Mouse (Mus musculus) CH12.LX (cell line): ENCODE results near the gene Fam160a2. TPM values are rescaled to one million over a fixed set of nuclear protein-coding genes. Genes with fewer than 3 reads are reported as not detected.
"Not testable (repeated sequence)": the region's sequence is repeated elsewhere in the genome, so short reads cannot be mapped to it uniquely, and the experiment has no call there.

Source experiments
- DNase-seq: peaks from one replicate; pipeline ENCODE4 v3.0.0-alpha.2; 2013; ENCODE audit errors: extremely low read depth
- H3K27ac ChIP-seq: 2 replicates; pipeline ENCODE4 v1.5.1; 2012; ENCODE audit warnings: low read depth, mild to moderate bottlenecking, control low read depth, moderate library complexity; ENCODE audit not compliant: insufficient read depth
- H3K27me3 ChIP-seq: replicated peaks from 2 replicates; pipeline ENCODE3; 2012; ENCODE audit warnings: inconsistent platforms
- H3K36me3 ChIP-seq, 2 experiments: replicated peaks in 1 of 2; 2 replicates each; pipeline versions ENCODE3 to v1.6.1; 2012; ENCODE audit warnings: inconsistent platforms in 1 of 2, low read length in 1 of 2, mild to moderate bottlenecking in 1 of 2, mixed read lengths in 1 of 2, moderate library complexity in 1 of 2; ENCODE audit not compliant: control insufficient read depth in 1 of 2, insufficient read depth in 1 of 2
- H3K4me1 ChIP-seq, 2 experiments: 2 replicates each; pipeline ENCODE4 v1.6.1; 2012; ENCODE audit warnings: inconsistent platforms in 1 of 2, moderate library complexity in 1 of 2; ENCODE audit not compliant: insufficient read depth in 2 of 2, control insufficient read depth in 1 of 2
- H3K4me2 ChIP-seq: 2 replicates; pipeline ENCODE4 v1.6.1; 2012; ENCODE audit warnings: low read depth, mild to moderate bottlenecking, control low read depth; ENCODE audit not compliant: poor library complexity, insufficient read depth, severe bottlenecking
- H3K4me3 ChIP-seq, 3 experiments: fragments of 150-350 bp in 1 of 3; sonication (generic) in 1 of 3; replicated peaks in 1 of 3; 2 replicates each; pipeline versions ENCODE3 to v1.5.1; 2011 to 2012; ENCODE audit warnings: low read depth in 2 of 3, low read length in 2 of 3, mild to moderate bottlenecking in 2 of 3, moderate library complexity in 2 of 3, control low read depth in 1 of 3, improper control_type of control experiment in 1 of 3, inconsistent platforms in 1 of 3, mixed read lengths in 1 of 3; ENCODE audit not compliant: poor library complexity in 1 of 3
- H3K79me2 ChIP-seq: replicated peaks from 2 replicates; pipeline ENCODE4 v1.6.1; 2012; ENCODE audit warnings: mild to moderate bottlenecking, moderate library complexity; ENCODE audit not compliant: control insufficient read depth, poor library complexity, insufficient read depth, severe bottlenecking; ENCODE audit errors: extremely low read depth
- H3K9ac ChIP-seq: 2 replicates; pipeline ENCODE4 v1.6.1; 2012; ENCODE audit warnings: low read depth, mild to moderate bottlenecking, control low read depth, moderate library complexity; ENCODE audit not compliant: insufficient read depth
- H3K9me3 ChIP-seq: replicated peaks from 2 replicates; pipeline ENCODE3; 2012; ENCODE audit warnings: low read length, inconsistent platforms, mixed read lengths
- BHLHE40 ChIP-seq: IDR thresholded peaks from 2 replicates; pipeline ENCODE4 v1.6.1; 2011; ENCODE audit warnings: mild to moderate bottlenecking, low read depth, low read length, improper control_type of control experiment
- CTCF ChIP-seq, 2 experiments: IDR thresholded peaks in 1 of 2; conservative IDR thresholded peaks in 1 of 2; 2 replicates each; pipeline ENCODE4 v1.5.1; 2011 to 2012; ENCODE audit warnings: low read depth in 2 of 2, low read length in 2 of 2, improper control_type of control experiment in 1 of 2, inconsistent platforms in 1 of 2, mild to moderate bottlenecking in 1 of 2, moderate library complexity in 1 of 2
- HCFC1 ChIP-seq: IDR thresholded peaks from 2 replicates; pipeline ENCODE4 v1.6.1; 2012; ENCODE audit warnings: low read depth, mild to moderate bottlenecking, inconsistent platforms, low read length, improper control_type of control experiment
- POLR2A ChIP-seq: IDR thresholded peaks from 2 replicates; pipeline ENCODE4 v1.6.1; 2011; ENCODE audit warnings: low read depth, mild to moderate bottlenecking, improper control_type of control experiment, low read length
- POLR2AphosphoS2 ChIP-seq: IDR thresholded peaks from 2 replicates; pipeline ENCODE4 v1.6.1; 2011; ENCODE audit warnings: low read depth, low read length, improper control_type of control experiment
- RAD21 ChIP-seq: IDR thresholded peaks from 2 replicates; pipeline ENCODE4 v1.6.1; 2011; ENCODE audit warnings: low read depth, mild to moderate bottlenecking, low read length, improper control_type of control experiment, moderate library complexity
- RCOR1 ChIP-seq: conservative IDR thresholded peaks from 2 replicates; pipeline ENCODE4 v1.6.1; 2012; ENCODE audit warnings: low read depth, mild to moderate bottlenecking, inconsistent platforms, low read length, improper control_type of control experiment
- USF1 ChIP-seq: IDR thresholded peaks from 2 replicates; pipeline ENCODE4 v1.6.1; 2014; ENCODE audit warnings: low read depth, mild to moderate bottlenecking, inconsistent platforms, low read length, improper control_type of control experiment
- ZC3H11A ChIP-seq: IDR thresholded peaks from 2 replicates; pipeline ENCODE4 v1.6.1; 2012; ENCODE audit warnings: low read depth, mild to moderate bottlenecking, inconsistent platforms, low read length, improper control_type of control experiment
- dilution Hi-C: fragments of 300-500 bp; cut with MboI; formaldehyde crosslinking; loops from 2 replicates; pipeline ENCODE4 v1.14.3; 2020; ENCODE audit warnings: low sequenced_read_pairs; ENCODE audit not compliant: extremely low pct_unique_long_range_greater_than_20kb, extremely low pct_ligation_motif_present
- in situ Hi-C: fragments of 300-500 bp; cut with MboI; formaldehyde crosslinking; loops from 3 replicates; pipeline ENCODE4 v1.14.3; 2019; ENCODE audit warnings: low sequenced_read_pairs, low pct_ligation_motif_present, low pct_unique_long_range_greater_than_20kb, mixed read lengths
- polyA plus RNA-seq: library from polyadenylated mRNA; unstranded; fragments of >175 nt; gene quantifications from 2 replicates; pipeline ENCODE4 v1.2.1, GENCODE M21; 2012; ENCODE audit warnings: low read depth; ENCODE audit not compliant: insufficient read length
- total RNA-seq, 2 experiments: library from RNA; depleted of rRNA; stranded (reverse); fragments of 300-350 nt in 1 of 2; fragments of >200 nt in 1 of 2; gene quantifications; 2 replicates each; pipeline ENCODE4 v1.2.3; 2012 to 2014

Gene Fam160a2
- total and polyA plus RNA-seq, 3 experiments: 3.1 to 7.2 (median 5.9) TPM

- dilution Hi-C loops, DNase-seq, H3K9ac ChIP-seq: not testable (repeated sequence)
These were observed 43.8 kb downstream of the Fam160a2 start for GRCm38 (mm10) chr7:105356064-105356463.

GRCm38 (mm10) chr7:105342752-105343151 is 57.1 kb downstream of the Fam160a2 start:
- Histone ChIP-seq H3K4me3 (no peak overlapping the region), H3K9ac (no peak overlapping the region), H3K4me2 (no peak overlapping the region), H3K27ac (no peak overlapping the region), H3K36me3 (no peaks in the 10 kb centered on the region), H3K4me1 (no peaks in the 10 kb centered on the region), H3K27me3 (peaks cover 1% of the 10 kb centered on the region), H3K79me2 (no peaks in the 10 kb centered on the region), H3K9me3 (no peaks in the 10 kb centered on the region)
- DNase-seq: no peak
- dilution Hi-C loops (no loop called here), in situ Hi-C loops (no loop called here)
- TF ChIP-seq ZC3H11A: no peak
- TF ChIP-seq RCOR1: no peak
- no peak for TF ChIP-seq CTCF (conservative IDR thresholded peaks at IDR 0.05 in 1 of 2, IDR thresholded peaks at IDR 0.05 in 1 of 2; ENCODE audit: low read depth in 2 of 2, low read length in 2 of 2)
- TF ChIP-seq HCFC1: no peak
- no peak for TF ChIP-seq RAD21
- TF ChIP-seq USF1: no peak
- TF ChIP-seq POLR2A: no peak
- TF ChIP-seq POLR2AphosphoS2: no peak

More at GRCm38 (mm10) chr7:105356064-105356463, 43.8 kb downstream of the Fam160a2 start:
- H3K36me3 ChIP-seq, H3K27me3 ChIP-seq, H3K4me1 ChIP-seq, H3K4me3 ChIP-seq, H3K4me2 ChIP-seq, in situ Hi-C loops, H3K79me2 ChIP-seq, H3K9me3 ChIP-seq, H3K27ac ChIP-seq: not testable (repeated sequence)

- peak; percentile 0 for DNase-seq
- no peaks in the 10 kb centered on the region for H3K36me3 ChIP-seq
- TF ChIP-seq RCOR1: no peak
- peak; percentile 39; the same call in 1 of the 2 replicates for TF ChIP-seq BHLHE40
- H3K4me3 ChIP-seq: no peak within 1 kb of the TSS
- in situ Hi-C loops (no loop called here), dilution Hi-C loops (no loop called here)
- H3K9ac ChIP-seq: no peak within 1 kb of the TSS
- H3K27ac ChIP-seq: no peak within 1 kb of the TSS
- no peaks in the 10 kb centered on the region for H3K9me3 ChIP-seq
- no peak within 1 kb of the TSS for H3K4me2 ChIP-seq
- no peaks in the 10 kb centered on the region for H3K4me1 ChIP-seq
- H3K79me2 ChIP-seq: no peaks in the 10 kb centered on the region
- H3K27me3 ChIP-seq: peaks cover 1% of the 10 kb centered on the region
These were observed 57.7 kb downstream of the Fam160a2 start, which contains the start of gene Olfr691 for GRCm38 (mm10) chr7:105342170-105342569. TSS of gene Olfr691 (minus strand) at chr7:105342270.
